Mouse (Mus musculus) gastrocnemius, postnatal 36 days (tissue): ENCODE measurements at regions not wholly inside any gene's neighbourhood (a gene's known extent, or its start where the extent isn't known, plus 50 kb on each side); places are given as distances from the start of the nearest gene placed in this dataset.

Source experiments
- DNase-seq, 2 experiments: peaks; one replicate each; pipeline ENCODE4 v3.0.0; 2022
- intact Hi-C: fragments of 180-260 bp; cut with DNase I; formaldehyde crosslinking; loops from one replicate; pipeline ENCODE4 v1.15.1; 2025

GRCm38 (mm10) chr16:88412287-88412686 lies 94.5 kb downstream of the Cldn17 start:
- no peak for DNase-seq
- intact Hi-C loops, result no loop called here

GRCm38 (mm10) chr16:88408144-88408543 lies 98.6 kb downstream of the Cldn17 start:
- intact Hi-C loops, result no loop called here
- DNase-seq, result no peak

- DNase-seq, result no peak
- intact Hi-C loops, result no loop called here
Measured at GRCm38 (mm10) chr16:88404331-88404730, 102.4 kb downstream of the Cldn17 start.

- intact Hi-C loops, result no loop called here
Measured at GRCm38 (mm10) chr16:88399881-88400280, 106.9 kb downstream of the Cldn17 start.

GRCm38 (mm10) chr16:88392764-88393163 lies 102.7 kb upstream of the Grik1 start:
- no peak for DNase-seq
- intact Hi-C loops, result loop anchor here (5.0 kb wide), 1 partner anchor 200 kb away; no protein-coding TSS in a partner anchor

More at GRCm38 (mm10) chr16:88399881-88400280, 106.9 kb downstream of the Cldn17 start:
- no peak for DNase-seq

- intact Hi-C loops, result no loop called here
- DNase-seq, result no peak
Measured at GRCm38 (mm10) chr16:88381605-88382279, 91.7 kb upstream of the Grik1 start.

- no peak for DNase-seq
- intact Hi-C loops, result no loop called here
Measured at GRCm38 (mm10) chr16:88375622-88376021, 85.6 kb upstream of the Grik1 start.

- intact Hi-C loops, result no loop called here
- DNase-seq, result no peak
Measured at GRCm38 (mm10) chr16:88374612-88375011, 84.5 kb upstream of the Grik1 start.

GRCm38 (mm10) chr16:88372034-88372433 lies 82.0 kb upstream of the Grik1 start:
- DNase-seq, result no peak
- intact Hi-C loops, result no loop called here

- no peak for DNase-seq
- intact Hi-C loops, result no loop called here
Measured at GRCm38 (mm10) chr16:88368146-88368545, 78.1 kb upstream of the Grik1 start.

GRCm38 (mm10) chr16:88367162-88367561 lies 77.1 kb upstream of the Grik1 start:
- no peak for DNase-seq
- intact Hi-C loops, result no loop called here

GRCm38 (mm10) chr16:88360081-88360480 lies 70.0 kb upstream of the Grik1 start:
- DNase-seq, result no peak
- intact Hi-C loops, result no loop called here
